Mouse (Mus musculus) lung, postnatal 0 days (tissue): Measurements from ENCODE around the gene L3mbtl1. TPM values are rescaled to one million over a fixed set of nuclear protein-coding genes. Genes with fewer than 3 reads are reported as not detected.

Source experiments
- ATAC-seq: fragments of 200-750 bp; cut with Nextera tagmentation; 2 replicates; pipeline ENCODE4 v1.8.0; 2017; ENCODE audit warnings: moderate library complexity
- DNase-seq: peaks from one replicate; pipeline ENCODE4 v3.0.0-alpha.2; 2016; ENCODE audit warnings: low spot score
- H3K27ac ChIP-seq: fragments of 300-500 bp; sonication (generic); 2 replicates; pipeline ENCODE4 v1.5.1; 2014; ENCODE audit warnings: antibody characterized with exemption, mild to moderate bottlenecking, low read length, mixed read lengths
- H3K27me3 ChIP-seq: fragments of 300-500 bp; sonication (generic); replicated peaks from 2 replicates; pipeline ENCODE4 v1.6.1; 2014; ENCODE audit warnings: low read length, mixed read lengths; ENCODE audit not compliant: insufficient read depth
- H3K36me3 ChIP-seq: fragments of 300-500 bp; sonication (generic); 2 replicates; pipeline ENCODE4 v1.6.1; 2014; ENCODE audit warnings: low read length, mixed read lengths; ENCODE audit not compliant: insufficient read depth
- H3K4me1 ChIP-seq: fragments of 300-500 bp; sonication (generic); 2 replicates; pipeline ENCODE4 v1.6.1; 2014; ENCODE audit warnings: antibody characterized with exemption, low read depth, low read length, mixed read lengths; ENCODE audit not compliant: insufficient read depth
- H3K4me2 ChIP-seq: fragments of 300-500 bp; sonication (generic); replicated peaks from 2 replicates; pipeline ENCODE4 v1.6.1; 2014; ENCODE audit warnings: low read depth, mild to moderate bottlenecking, low read length, moderate library complexity, mixed read lengths
- H3K4me3 ChIP-seq: fragments of 300-500 bp; sonication (generic); 2 replicates; pipeline ENCODE4 v1.5.1; 2014; ENCODE audit warnings: low read depth, low read length
- H3K9ac ChIP-seq: fragments of 300-500 bp; sonication (generic); replicated peaks from 2 replicates; pipeline ENCODE4 v1.6.1; 2014; ENCODE audit warnings: low read depth, mild to moderate bottlenecking
- H3K9me3 ChIP-seq: fragments of 300-500 bp; sonication (generic); 2 replicates; pipeline ENCODE4 v1.6.1; 2016; ENCODE audit warnings: low read length, mixed read lengths
- CTCF ChIP-seq: IDR thresholded peaks from 2 replicates; pipeline ENCODE4 v1.5.1; 2016; ENCODE audit warnings: antibody characterized with exemption, mild to moderate bottlenecking
- EP300 ChIP-seq: IDR thresholded peaks from 2 replicates; pipeline ENCODE4 v1.6.1; 2016; ENCODE audit warnings: antibody characterized with exemption, mild to moderate bottlenecking, control low read depth
- WGBS: fragments of 180-500 bp; shearing (Covaris S2); extraction: QIAGEN DNeasy Blood & Tissue Kit; methylation state at CpG from one replicate; pipeline ENCODE4 v1.1.7; 2014; 5-methylcytosine and 5-hydroxymethylcytosine counted together
- polyA plus RNA-seq: library from polyadenylated mRNA; unstranded; fragments of >200 nt; fragmentation: Nextera tagmentation; extraction: Ambion mirVana; gene quantifications from 2 replicates; pipeline ENCODE4 v1.2.1, GENCODE M21; 2015

The L3mbtl1 gene
- polyA plus RNA-seq, 1 experiment from 2014 or later, result not detected

DNA sequence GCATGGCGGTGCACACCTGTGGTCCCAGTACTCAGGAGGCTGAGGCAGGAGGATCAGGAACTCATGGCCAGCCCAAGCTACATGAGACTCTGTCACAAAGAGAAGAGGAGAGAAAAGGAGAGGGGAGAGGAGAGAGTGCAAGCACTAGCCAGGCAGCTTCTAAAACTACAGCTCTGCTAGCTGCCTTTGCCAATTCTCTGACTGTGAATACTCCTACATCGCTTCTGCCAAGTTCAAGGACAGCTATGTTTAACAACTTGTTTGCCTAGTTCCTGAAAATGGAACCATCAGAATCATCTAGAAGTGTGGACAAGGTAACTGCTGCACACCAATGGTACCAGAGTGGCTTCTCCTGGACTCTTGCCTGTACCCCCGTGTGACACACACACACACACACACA is 29.2 kb upstream of the L3mbtl1 start:
- TF ChIP-seq EP300 (no peak), CTCF (no peak)
- Histone ChIP-seq H3K4me2 (no peak overlapping the region), H3K9me3 (no peaks in the 10 kb centered on the region), H3K4me3 (no peak overlapping the region), H3K36me3 (no peaks in the 10 kb centered on the region), H3K9ac (no peak overlapping the region), H3K27ac (no peak overlapping the region), H3K27me3 (no peaks in the 10 kb centered on the region), H3K4me1 (no peaks in the 10 kb centered on the region)
- ATAC-seq, result no peak
- WGBS, result 63% methylated on average over 3 of the region's 3 CpGs
- no peak for DNase-seq

GRCm38 (mm10) chr2:162914519-162914918 is 28.8 kb upstream of the L3mbtl1 start:
- WGBS, result 40% methylated on average over 2 of the region's 2 CpGs
- H3K36me3 ChIP-seq, result no peaks in the 10 kb centered on the region

GRCm38 (mm10) chr2:162919926-162920325 is 23.3 kb upstream of the L3mbtl1 start:
- Histone ChIP-seq H3K4me2 (no peak overlapping the region), H3K27ac (no peak overlapping the region), H3K27me3 (no peaks in the 10 kb centered on the region), H3K9ac (no peak overlapping the region), H3K36me3 (no peaks in the 10 kb centered on the region), H3K4me3 (no peak overlapping the region), H3K4me1 (no peaks in the 10 kb centered on the region), H3K9me3 (no peaks in the 10 kb centered on the region)
- no peak for DNase-seq
- no peak for ATAC-seq
- TF ChIP-seq EP300 (no peak), CTCF (no peak)
- WGBS, result 42% methylated on average over 5 of the region's 5 CpGs

More at GRCm38 (mm10) chr2:162914519-162914918, 28.8 kb upstream of the L3mbtl1 start:
- H3K27me3 ChIP-seq, result no peaks in the 10 kb centered on the region
- no peak overlapping the region for H3K27ac ChIP-seq
- no peaks in the 10 kb centered on the region for H3K9me3 ChIP-seq
- H3K9ac ChIP-seq, result no peak overlapping the region
- TF ChIP-seq EP300 (no peak), CTCF (peak; percentile 36; the same call in 1 of the 2 replicates)
- no peak overlapping the region for H3K4me3 ChIP-seq
- DNase-seq (no peak), ATAC-seq (no peak)
- H3K4me1 ChIP-seq, result no peaks in the 10 kb centered on the region
- H3K4me2 ChIP-seq, result no peak overlapping the region

DNA sequence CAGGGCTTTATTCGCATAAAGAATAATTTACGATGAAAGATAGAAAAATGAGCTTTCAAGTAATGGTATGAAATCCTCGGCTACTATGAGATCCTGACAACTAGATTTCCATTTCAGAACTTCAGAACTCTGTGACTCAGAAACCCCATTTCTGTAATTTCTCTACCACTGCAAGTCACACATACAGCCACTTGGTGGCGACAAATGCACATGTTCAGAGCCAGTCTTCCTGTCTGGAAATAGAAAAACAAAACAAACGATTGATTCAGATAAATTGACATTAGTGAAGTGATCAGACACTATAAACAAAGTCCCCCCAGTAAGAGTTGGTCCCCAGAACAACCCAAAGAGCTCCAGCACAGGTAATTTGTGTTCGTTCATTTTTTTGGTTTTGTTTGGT is 21.1 kb upstream of the L3mbtl1 start:
- DNase-seq (peak; percentile 76), ATAC-seq (no peak)
- no peak overlapping the region for H3K4me2 ChIP-seq

GRCm38 (mm10) chr2:162922834-162923233 is 20.4 kb upstream of the L3mbtl1 start:
- no peak for DNase-seq
- WGBS, result 67% methylated on average over 5 of the region's 5 CpGs
- Histone ChIP-seq H3K27ac (no peak overlapping the region), H3K9me3 (no peaks in the 10 kb centered on the region), H3K27me3 (no peaks in the 10 kb centered on the region), H3K4me3 (no peak overlapping the region), H3K9ac (no peak overlapping the region), H3K36me3 (no peaks in the 10 kb centered on the region), H3K4me1 (no peaks in the 10 kb centered on the region), H3K4me2 (no peak overlapping the region)
- TF ChIP-seq EP300 (no peak), CTCF (no peak)
- no peak for ATAC-seq

More for the DNA sequence above, 21.1 kb upstream of the L3mbtl1 start:
- H3K4me1 ChIP-seq, result no peaks in the 10 kb centered on the region
- no peak overlapping the region for H3K4me3 ChIP-seq
- H3K27me3 ChIP-seq, result no peaks in the 10 kb centered on the region
- TF ChIP-seq CTCF, result peak; percentile 93
- no peak for TF ChIP-seq EP300
- H3K27ac ChIP-seq, result no peak overlapping the region
- no peaks in the 10 kb centered on the region for H3K36me3 ChIP-seq
- no peaks in the 10 kb centered on the region for H3K9me3 ChIP-seq
- H3K9ac ChIP-seq, result no peak overlapping the region
- WGBS, result 13% methylated on average over 6 of the region's 6 CpGs

- 0 out of 2 replicates have a peak, but pooled peaks cover 5% of the 10 kb centered on the region for H3K27me3 ChIP-seq
- no peaks in the 10 kb centered on the region for H3K36me3 ChIP-seq
- no peak overlapping the region for H3K27ac ChIP-seq
- DNase-seq (no peak), ATAC-seq (no peak)
- H3K9me3 ChIP-seq, result no peaks in the 10 kb centered on the region
- no peak overlapping the region for H3K4me3 ChIP-seq
- no peak overlapping the region for H3K4me2 ChIP-seq
- TF ChIP-seq EP300, result no peak
- no peak for TF ChIP-seq CTCF
- no peak overlapping the region for H3K9ac ChIP-seq
- H3K4me1 ChIP-seq, result no peaks in the 10 kb centered on the region
- WGBS, result 79% methylated on average over 5 of the region's 5 CpGs
Measured at GRCm38 (mm10) chr2:162924126-162924525, 19.1 kb upstream of the L3mbtl1 start.
